Mouse (Mus musculus) liver, embryonic 14.5 days (tissue): ENCODE data around the gene Chpt1.

Source experiments
- CTCF ChIP-seq: IDR thresholded peaks from 2 replicates; pipeline ENCODE4 v1.5.1; 2016; ENCODE audit warnings: antibody characterized with exemption, low read depth, control low read depth
- EP300 ChIP-seq: IDR thresholded peaks from 2 replicates; pipeline ENCODE4 v1.6.1; 2016; ENCODE audit warnings: antibody characterized with exemption, low read depth

DNA sequence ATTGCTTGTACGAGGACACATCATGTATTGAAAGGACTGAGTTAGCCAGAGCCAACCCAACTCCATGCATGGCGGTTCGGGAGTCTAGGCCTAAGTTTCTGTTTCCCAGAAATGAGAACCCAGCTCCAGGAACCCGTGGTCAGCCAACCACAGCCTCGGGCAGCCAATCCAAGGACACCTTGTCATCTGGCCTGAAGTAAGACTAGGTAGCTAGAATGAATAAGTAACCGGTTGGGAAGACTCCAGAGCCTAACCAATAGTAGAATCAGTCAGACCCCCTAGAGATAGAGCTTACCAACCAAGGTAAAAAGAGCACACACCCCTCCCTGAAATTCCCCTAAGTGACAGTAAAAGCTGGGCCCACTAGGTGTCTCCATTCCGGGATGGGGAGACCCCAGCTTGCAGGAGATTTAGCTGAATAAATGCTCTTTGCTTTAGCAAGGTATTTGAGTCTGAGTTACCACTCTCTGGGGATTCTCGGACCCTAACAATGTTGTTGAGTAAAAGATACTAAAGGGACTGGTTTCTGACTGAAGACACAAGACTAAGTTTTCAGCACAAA, 9.8 kb upstream of the Chpt1 start:
- TF ChIP-seq CTCF (no peak; the same call in 1 of the 2 replicates), EP300 (no peak)
